12 mouse cellular contexts compared by ENCODE assay signal in the genomic region with DNA sequence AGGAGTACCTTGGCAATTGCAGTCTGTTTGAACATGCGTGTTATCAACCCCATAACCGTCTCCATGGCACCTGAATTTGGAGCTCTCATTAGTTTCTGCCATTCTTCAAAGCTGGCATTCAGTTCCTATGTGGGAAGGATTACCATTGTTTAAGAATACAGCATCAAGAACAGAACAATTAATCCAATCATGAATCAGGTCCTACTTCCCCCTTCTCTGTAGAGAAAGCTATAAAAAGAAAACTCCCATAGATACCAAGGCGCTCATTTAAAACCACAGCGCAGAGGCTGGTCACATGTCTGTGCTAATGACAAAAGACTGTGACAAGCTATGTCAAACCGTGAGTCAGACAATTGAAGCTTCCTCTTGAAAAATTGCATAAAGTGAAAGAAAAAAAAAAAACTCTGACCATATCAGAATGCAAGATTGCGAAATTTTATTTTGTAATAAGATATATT.
DNase-seq lines count a peak whose midpoint lies in the region; ATAC-seq and TF ChIP-seq lines count a peak whose summit lies in the region.
"Had no signal": no experiment of that assay in that cellular context is flagged by ENCODE, and none has a peak within 500 bp of the region (broad histone marks: within the 10 kb centered on the region; RNA-seq: fewer than 3 reads in every experiment).

No protein-coding gene starts in this region.

- no peak overlapping the region for H3K4me3 ChIP-seq in limb, embryonic 14.5 days (replicated peaks; ENCODE audit: low read length)
- no peak overlapping the region for H3K4me3 ChIP-seq in limb, embryonic 10.5 days
- no peak overlapping the region for H3K4me3 ChIP-seq in C2C12 (ENCODE audit: insufficient read depth, poor library complexity, severe bottlenecking)
- H3K4me3 ChIP-seq in macrophage (ENCODE audit: inconsistent target), result no peak overlapping the region
- H3K4me3 ChIP-seq: heart, adult 2 months had no signal

- no peak overlapping the region for H3K4me2 ChIP-seq in limb, embryonic 14.5 days (replicated peaks; ENCODE audit: low read depth, low read length, severe bottlenecking)

- H3K79me2 ChIP-seq in C2C12 (ENCODE audit: control insufficient read depth, insufficient read depth) (no peaks in the 10 kb centered on the region), macrophage (ENCODE audit: inconsistent target) (peaks cover 27% of the 10 kb centered on the region)

- no peak for ATAC-seq in limb, embryonic 14.5 days (ENCODE audit: low FRiP score, low read depth)

- DNase-seq in limb, embryonic 14.5 days (ENCODE audit: low spot score), result peak; percentile 5
- no peak for DNase-seq in limb, embryonic 10.5 days (ENCODE audit: low spot score)
- DNase-seq in brain, embryonic 14.5 days (ENCODE audit: low read depth), result peak; percentile 77
- no peak for DNase-seq in testis, postnatal 10 days (ENCODE audit: low spot score)
- no peak for DNase-seq in layer of hippocampus, postnatal 25 days (ENCODE audit: extremely low spot score in 1 of 2, low spot score in 1 of 2)
- DNase-seq: adrenal gland, postnatal 25 days; cerebellum, postnatal 36 days; left cerebral cortex, postnatal 4 days; retina, postnatal 1 day had no signal

- H3K27me3 ChIP-seq in limb, embryonic 14.5 days (ENCODE audit: control insufficient read depth, insufficient read depth, low read length), result no peaks in the 10 kb centered on the region
- no peaks in the 10 kb centered on the region for H3K27me3 ChIP-seq in limb, embryonic 10.5 days (ENCODE audit: low read depth, poor library complexity, severe bottlenecking)
- no peaks in the 10 kb centered on the region for H3K27me3 ChIP-seq in C2C12 (ENCODE audit: control insufficient read depth, insufficient read depth, insufficient read length)

- H3ac ChIP-seq in C2C12 (ENCODE audit: control insufficient read depth, insufficient read length, low read depth), result no peak overlapping the region

- WGBS in limb, embryonic 14.5 days, result 86% methylated on average over 6 of the region's 6 CpGs
- 91% methylated on average over 6 of the region's 6 CpGs for WGBS in limb, embryonic 10.5 days
- 22% methylated on average over 6 of the region's 6 CpGs for WGBS in macrophage (ENCODE audit: missing documents)

- no peak for TF ChIP-seq POLR2A in limb, embryonic 14.5 days (IDR thresholded peaks at IDR 0.05; ENCODE audit: borderline replicate concordance, extremely low read depth, insufficient read depth, insufficient read length)
- TF ChIP-seq POLR2A in brain, embryonic 14.5 days (IDR thresholded peaks at IDR 0.05; ENCODE audit: borderline replicate concordance, extremely low read depth, insufficient read depth, insufficient read length, poor library complexity, severe bottlenecking), result no peak

- no peaks in the 10 kb centered on the region for H3K36me3 ChIP-seq in limb, embryonic 14.5 days (ENCODE audit: control insufficient read depth, insufficient read depth, low read length)
- peaks cover 15% of the 10 kb centered on the region for H3K36me3 ChIP-seq in limb, embryonic 10.5 days
- H3K36me3 ChIP-seq in C2C12 (ENCODE audit: control insufficient read depth, insufficient read depth), result no peaks in the 10 kb centered on the region
- H3K36me3 ChIP-seq in macrophage (ENCODE audit: inconsistent target), result no peaks in the 10 kb centered on the region

- no peaks in the 10 kb centered on the region for H3K79me3 ChIP-seq in C2C12 (ENCODE audit: low read depth)

- no peak for TF ChIP-seq CTCF in C2C12 (IDR thresholded peaks at IDR 0.05; ENCODE audit: control insufficient read depth, insufficient read depth, insufficient read length)
- no peak for TF ChIP-seq CTCF in brain, embryonic 14.5 days (IDR thresholded peaks at IDR 0.05; ENCODE audit: borderline replicate concordance, extremely low read depth, insufficient read depth, insufficient read length)

- no peaks in the 10 kb centered on the region for H3K9me3 ChIP-seq in limb, embryonic 14.5 days (ENCODE audit: control insufficient read depth, low read length)
- H3K9me3 ChIP-seq in limb, embryonic 10.5 days (replicated peaks), result no peaks in the 10 kb centered on the region

- H3K4me1 ChIP-seq in limb, embryonic 14.5 days (ENCODE audit: control insufficient read depth, insufficient read depth, low read length), result no peaks in the 10 kb centered on the region
- H3K4me1 ChIP-seq in limb, embryonic 10.5 days, result no peaks in the 10 kb centered on the region

- no peak overlapping the region for H3K27ac ChIP-seq in limb, embryonic 14.5 days (replicated peaks; ENCODE audit: low read depth, low read length)
- no peak overlapping the region for H3K27ac ChIP-seq in limb, embryonic 10.5 days
- H3K27ac ChIP-seq in macrophage, result peak overlapping the region; percentile 89
- H3K27ac ChIP-seq: heart, adult 2 months had no signal

- H3K9ac ChIP-seq in limb, embryonic 14.5 days (ENCODE audit: low read depth, low read length, severe bottlenecking), result no peak overlapping the region

TF ChIP-seq in C2C12, 6 proteins besides CTCF, POLR2A, EP300 and RAD21:
- TF ChIP-seq MAX (IDR thresholded peaks at IDR 0.05) (no peak), FOSL1 (IDR thresholded peaks at IDR 0.05; ENCODE audit: insufficient read depth, low read length, poor library complexity, severe bottlenecking) (no peak), MYOD1 (IDR thresholded peaks at IDR 0.05; ENCODE audit: control insufficient read depth, insufficient read length, low read depth) (no peak), MYOG (IDR thresholded peaks at IDR 0.05; ENCODE audit: control insufficient read depth, extremely low read depth, insufficient read length) (no peak), USF1 (IDR thresholded peaks at IDR 0.05; ENCODE audit: low read depth) (peak; percentile 70), CEBPB (IDR thresholded peaks at IDR 0.05; ENCODE audit: low read depth) (peak; percentile 76)

Comparison
In these comparisons a context has a peak if more than half of its experiments do, and no peak if none do; other contexts are left out.
1. DNase-seq: peak in limb, embryonic 14.5 days (single experiment) and brain, embryonic 14.5 days (single experiment); none in limb, embryonic 10.5 days (single experiment), testis, postnatal 10 days (single experiment) and layer of hippocampus, postnatal 25 days (0 of 2).